Mouse (Mus musculus) ES-Bruce4 (cell line): ENCODE results near the gene A930033H14Rik.
A peak's percentile ranks its signal among the peaks of the same experiment; 100 is the strongest.

Experiments
- CTCF ChIP-seq: IDR thresholded peaks from one replicate; pipeline ENCODE4 v1.8.1; 2011; ENCODE audit warnings: low read depth, low read length
- EP300 ChIP-seq: IDR thresholded peaks from 2 replicates; pipeline ENCODE4 v1.6.1; 2011; ENCODE audit warnings: low read depth, low read length; ENCODE audit not compliant: insufficient read depth
- POLR2A ChIP-seq: IDR thresholded peaks from one replicate; pipeline ENCODE4 v1.8.1; 2011; ENCODE audit warnings: low read length; ENCODE audit not compliant: insufficient read depth

- TF ChIP-seq EP300 (no peak), CTCF (peak; percentile 33), POLR2A (no peak)
Measured at GRCm38 (mm10) chr10:69208705-69209104, 4.2 kb downstream of the A930033H14Rik start.
